Mouse (Mus musculus) limb, embryonic 10.5 days (tissue): ENCODE results near the gene Ccdc167. TPM values are rescaled to one million over a fixed set of nuclear protein-coding genes. Genes with fewer than 3 reads are reported as not detected.

ENCODE experiments used
- polyA plus RNA-seq: library from polyadenylated mRNA; unstranded; fragments of >200 nt; fragmentation: Nextera tagmentation; extraction: Ambion mirVana; gene quantifications from 2 replicates; pipeline ENCODE4 v1.2.1, GENCODE M21; 2016

The Ccdc167 gene
- polyA plus RNA-seq, 1 experiment from 2014 or later, result 21.4 TPM

Other genes with a start within 250 kb of the Ccdc167 start
- gene Pim1, start 226.3 kb downstream of the Ccdc167 start, polyA plus RNA-seq, result 27.4 and 31.0 TPM in 2 replicates
- gene Gm17657, start 167.4 kb downstream of the Ccdc167 start, polyA plus RNA-seq, result not detected in 2 replicates
- gene Tbc1d22b, start 167.3 kb downstream of the Ccdc167 start, polyA plus RNA-seq, result 20.9 and 22.4 TPM in 2 replicates
- 0.90 and 0.97 TPM in 2 replicates for gene Tmem217, start 164.7 kb downstream of the Ccdc167 start, polyA plus RNA-seq
- 108 and 127 TPM in 2 replicates for gene Rnf8, start 102.3 kb downstream of the Ccdc167 start, polyA plus RNA-seq
- gene Gm28043, start 102.2 kb downstream of the Ccdc167 start, polyA plus RNA-seq, result 2.5 and 2.8 TPM in 2 replicates
- gene Cmtr1, start 56.4 kb downstream of the Ccdc167 start, polyA plus RNA-seq, result 124 and 134 TPM in 2 replicates